Mouse (Mus musculus) cortical plate, adult 2 months (tissue): Measurements from ENCODE around the gene Abhd16b. TPM values are rescaled to one million over a fixed set of nuclear protein-coding genes. Genes with fewer than 3 reads are reported as not detected.
"Not testable (repeated sequence)": the region's sequence is repeated elsewhere in the genome, so short reads cannot be mapped to it uniquely, and the experiment has no call there.

ENCODE experiments used
- H3K27ac ChIP-seq: fragments of 200-500 bp; 2 replicates; pipeline ENCODE4 v1.5.1; 2012; ENCODE audit warnings: low read length, control low read depth, inconsistent platforms; ENCODE audit not compliant: insufficient read depth
- H3K4me1 ChIP-seq: fragments of 200-500 bp; 2 replicates; pipeline ENCODE4 v1.6.1; 2011; ENCODE audit warnings: low read length; ENCODE audit not compliant: control insufficient read depth, insufficient read depth
- H3K4me3 ChIP-seq: fragments of 200-500 bp; 2 replicates; pipeline ENCODE4 v1.5.1; 2011; ENCODE audit warnings: mild to moderate bottlenecking, low read length, control low read depth; ENCODE audit not compliant: insufficient read depth
- CTCF ChIP-seq: fragments of 200-500 bp; IDR thresholded peaks from 2 replicates; pipeline ENCODE4 v1.5.1; 2011; ENCODE audit warnings: mild to moderate bottlenecking, control low read depth, low read length; ENCODE audit not compliant: insufficient read depth; ENCODE audit errors: extremely low read depth
- POLR2A ChIP-seq: fragments of 200-500 bp; IDR thresholded peaks from 2 replicates; pipeline ENCODE4 v1.6.1; 2011; ENCODE audit warnings: mild to moderate bottlenecking, low read length, control low read depth; ENCODE audit not compliant: insufficient read depth; ENCODE audit errors: extremely low read depth
- polyA plus RNA-seq: library from polyadenylated mRNA; depleted of rRNA; stranded (reverse); fragments of >200 nt; gene quantifications from 2 replicates; pipeline ENCODE4 v1.2.3, GENCODE M21; 2012

Gene Abhd16b
- polyA plus RNA-seq, 1 experiment = not detected

- no peak for TF ChIP-seq CTCF
- TF ChIP-seq POLR2A = no peak
- Histone ChIP-seq H3K4me3 (no peak overlapping the region), H3K4me1 (no peaks in the 10 kb centered on the region), H3K27ac (no peak overlapping the region)
Measured at GRCm38 (mm10) chr2:181487338-181488277, 5.4 kb upstream of the Abhd16b start.

GRCm38 (mm10) chr2:181491432-181492205 is 1.4 kb upstream of the Abhd16b start:
- Histone ChIP-seq H3K4me1 (no peaks in the 10 kb centered on the region), H3K4me3 (no peak overlapping the region), H3K27ac (no peak overlapping the region)
- TF ChIP-seq CTCF (no peak), POLR2A (no peak)

GRCm38 (mm10) chr2:181492206-181492605 is 800 bp upstream of the Abhd16b start:
- no peak overlapping the region for H3K4me3 ChIP-seq
- no peak overlapping the region for H3K27ac ChIP-seq
- H3K4me1 ChIP-seq = no peaks in the 10 kb centered on the region
- no peak for TF ChIP-seq CTCF
- no peak for TF ChIP-seq POLR2A

- H3K4me3 ChIP-seq = no peak overlapping the region
- H3K4me1 ChIP-seq = peaks cover 2% of the 10 kb centered on the region; the same call in 1 of the 2 replicates
- TF ChIP-seq POLR2A (no peak), CTCF (no peak)
- H3K27ac ChIP-seq = no peak overlapping the region
Measured at GRCm38 (mm10) chr2:181494266-181494945, 1.4 kb downstream of the Abhd16b start.

- not testable (repeated sequence) for H3K4me1 ChIP-seq, H3K4me3 ChIP-seq, H3K27ac ChIP-seq
Measured at GRCm38 (mm10) chr2:181495845-181496244, 2.8 kb downstream of the Abhd16b start.

GRCm38 (mm10) chr2:181496281-181496680 is 3.3 kb downstream of the Abhd16b start:
- H3K4me3 ChIP-seq = peak overlapping the region; percentile 84; the same call in 1 of the 2 replicates
- H3K27ac ChIP-seq = no peak overlapping the region
- no peak for TF ChIP-seq POLR2A
- TF ChIP-seq CTCF = peak; percentile 58
- H3K4me1 ChIP-seq = peaks cover 2% of the 10 kb centered on the region; the same call in 1 of the 2 replicates

GRCm38 (mm10) chr2:181496831-181497547 is 4.0 kb downstream of the Abhd16b start, which contains the start of gene Tpd52l2:
TSS of gene Tpd52l2 (plus strand) at chr2:181497142.
- H3K27ac ChIP-seq = peak within 1 kb of the TSS; percentile 75
- H3K4me1 ChIP-seq = peaks cover 2% of the 10 kb centered on the region; the same call in 1 of the 2 replicates
- TF ChIP-seq POLR2A = peak; percentile 80
- no peak for TF ChIP-seq CTCF
- H3K4me3 ChIP-seq = peak within 1 kb of the TSS; percentile 84

- peak overlapping the region; percentile 84 for H3K4me3 ChIP-seq
- H3K27ac ChIP-seq = peak overlapping the region; percentile 75
- H3K4me1 ChIP-seq = peaks cover 2% of the 10 kb centered on the region; the same call in 1 of the 2 replicates
- no peak for TF ChIP-seq POLR2A
- TF ChIP-seq CTCF = no peak
Measured at GRCm38 (mm10) chr2:181497548-181497875, 4.5 kb downstream of the Abhd16b start.

GRCm38 (mm10) chr2:181498644-181499043 is 5.6 kb downstream of the Abhd16b start:
- Histone ChIP-seq H3K4me1 (peaks cover 2% of the 10 kb centered on the region; the same call in 1 of the 2 replicates), H3K27ac (no peak overlapping the region), H3K4me3 (no peak overlapping the region)
- TF ChIP-seq POLR2A (no peak), CTCF (no peak)
